Mouse (Mus musculus) CH12.LX (cell line): ENCODE measurements around the gene Ndufa4l2.

Experiments used
- CHD2 ChIP-seq: IDR thresholded peaks from 2 replicates; pipeline ENCODE4 v1.6.1; 2011; ENCODE audit warnings: low read length, improper control_type of control experiment
- CTCF ChIP-seq, 2 experiments: IDR thresholded peaks in 1 of 2; conservative IDR thresholded peaks in 1 of 2; 2 replicates each; pipeline ENCODE4 v1.5.1; 2011 to 2012; ENCODE audit warnings: low read depth in 2 of 2, low read length in 2 of 2, improper control_type of control experiment in 1 of 2, inconsistent platforms in 1 of 2, mild to moderate bottlenecking in 1 of 2, moderate library complexity in 1 of 2
- POLR2A ChIP-seq: IDR thresholded peaks from 2 replicates; pipeline ENCODE4 v1.6.1; 2011; ENCODE audit warnings: low read depth, mild to moderate bottlenecking, improper control_type of control experiment, low read length
- USF1 ChIP-seq: IDR thresholded peaks from 2 replicates; pipeline ENCODE4 v1.6.1; 2014; ENCODE audit warnings: low read depth, mild to moderate bottlenecking, inconsistent platforms, low read length, improper control_type of control experiment
- ZMIZ1 ChIP-seq: IDR thresholded peaks from 2 replicates; pipeline ENCODE4 v1.6.1; 2012; ENCODE audit warnings: low read depth, mild to moderate bottlenecking, inconsistent platforms, low read length, improper control_type of control experiment

- TF ChIP-seq CTCF (conservative IDR thresholded peaks at IDR 0.05 in 1 of 2, IDR thresholded peaks at IDR 0.05 in 1 of 2; ENCODE audit: low read depth in 2 of 2, low read length in 2 of 2) (no peak), POLR2A (no peak), CHD2 (no peak), ZMIZ1 (no peak), USF1 (no peak)
Observed at GRCm38 (mm10) chr10:127519041-127519701, 4.4 kb downstream of the Ndufa4l2 start.
